Mouse (Mus musculus): ENCODE measurements around the gene 4930404N11Rik. TPM values are rescaled to one million over a fixed set of nuclear protein-coding genes. Genes with fewer than 3 reads are reported as not detected.

The 4930404N11Rik gene
- polyA plus RNA-seq, 1 experiment from 2014 or later, result 16.5 TPM

DNA sequence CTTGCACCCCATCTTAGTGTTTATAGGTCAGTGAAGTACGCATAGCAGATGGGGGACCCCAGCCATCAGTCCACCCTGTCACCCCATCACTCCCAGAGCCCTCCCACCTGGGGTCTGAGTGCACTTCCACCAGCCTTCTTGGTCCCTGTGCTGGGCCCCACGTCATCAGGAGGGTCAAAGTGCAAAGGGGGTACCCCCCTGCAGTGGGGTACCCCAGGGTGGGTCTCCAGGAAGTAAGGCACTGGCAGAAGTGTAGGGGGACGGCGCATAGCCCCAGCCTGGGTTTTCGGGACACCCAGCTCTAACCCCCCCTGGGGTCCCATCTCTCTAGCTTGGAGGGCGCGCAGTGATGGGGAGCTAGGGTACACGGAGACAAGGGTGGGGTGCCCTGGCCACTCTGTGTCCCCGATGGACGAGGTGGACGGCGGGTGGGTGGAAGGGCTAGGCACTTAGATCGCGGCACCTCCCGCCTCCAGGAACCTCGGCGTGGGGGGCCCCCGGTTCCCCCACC lies 34.2 kb upstream of the 4930404N11Rik start:
- H3K27ac ChIP-seq (replicated peaks), result no peak overlapping the region
- TF ChIP-seq EP300 (optimal IDR thresholded peaks at IDR 0.05) (no peak), CTCF (IDR thresholded peaks at IDR 0.05; ENCODE audit: low read depth) (no peak)
- peaks cover 8% of the 10 kb centered on the region for H3K4me1 ChIP-seq (replicated peaks; ENCODE audit: control insufficient read depth, insufficient read depth)
- DNase-seq (ENCODE audit: low spot score), result no peak
- H3K36me3 ChIP-seq (ENCODE audit: control insufficient read depth, insufficient read depth, low read length), result peaks cover 27% of the 10 kb centered on the region
- H3K27me3 ChIP-seq (ENCODE audit: control insufficient read depth, insufficient read depth, low read length), result no peaks in the 10 kb centered on the region
- no peak for ATAC-seq (ENCODE audit: low FRiP score, low TSS enrichment)
- 78% methylated on average over 18 of the region's 18 CpGs for WGBS
- no peak overlapping the region for H3K4me3 ChIP-seq (ENCODE audit: low read depth, low read length)
- H3K9me3 ChIP-seq (ENCODE audit: control insufficient read depth, low read length), result no peaks in the 10 kb centered on the region
- no peak overlapping the region for H3K4me2 ChIP-seq (replicated peaks; ENCODE audit: low read depth)
- H3K9ac ChIP-seq (ENCODE audit: low read length), result no peak overlapping the region

DNA sequence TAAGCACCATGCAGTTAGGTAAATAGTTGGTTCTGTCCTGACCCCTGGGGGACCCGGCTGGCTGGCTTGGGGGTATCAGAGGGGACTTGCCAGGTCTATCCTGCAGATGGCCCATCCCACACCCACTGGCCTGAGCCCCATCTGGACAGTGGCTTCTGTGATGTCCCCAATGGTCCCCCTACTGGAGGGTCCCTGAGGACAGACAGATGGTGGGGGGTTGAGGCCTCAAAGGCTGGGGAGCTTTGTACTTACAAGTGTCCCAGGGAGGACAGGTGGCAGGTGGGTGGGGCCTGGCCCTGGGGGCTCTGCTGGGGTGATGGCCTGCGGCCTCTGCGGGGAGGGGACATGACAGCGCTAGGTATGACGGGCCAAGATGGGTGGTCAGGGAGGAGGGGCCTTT lies 33.7 kb upstream of the 4930404N11Rik start:
- no peaks in the 10 kb centered on the region for H3K9me3 ChIP-seq (ENCODE audit: control insufficient read depth, low read length)
- H3K4me3 ChIP-seq (ENCODE audit: low read depth, low read length), result no peak overlapping the region
- ATAC-seq (ENCODE audit: low FRiP score, low TSS enrichment), result no peak
- no peak for TF ChIP-seq EP300 (optimal IDR thresholded peaks at IDR 0.05)
- no peak for TF ChIP-seq CTCF (IDR thresholded peaks at IDR 0.05; ENCODE audit: low read depth)
- H3K4me2 ChIP-seq (replicated peaks; ENCODE audit: low read depth), result no peak overlapping the region
- WGBS, result 84% methylated on average over 5 of the region's 5 CpGs
- H3K27me3 ChIP-seq (ENCODE audit: control insufficient read depth, insufficient read depth, low read length), result no peaks in the 10 kb centered on the region
- no peak overlapping the region for H3K27ac ChIP-seq (replicated peaks)
- peaks cover 8% of the 10 kb centered on the region for H3K4me1 ChIP-seq (replicated peaks; ENCODE audit: control insufficient read depth, insufficient read depth)
- no peak for DNase-seq (ENCODE audit: low spot score)
- peaks cover 24% of the 10 kb centered on the region; the same call in 1 of the 2 replicates for H3K36me3 ChIP-seq (ENCODE audit: control insufficient read depth, insufficient read depth, low read length)
- H3K9ac ChIP-seq (ENCODE audit: low read length), result no peak overlapping the region

DNA sequence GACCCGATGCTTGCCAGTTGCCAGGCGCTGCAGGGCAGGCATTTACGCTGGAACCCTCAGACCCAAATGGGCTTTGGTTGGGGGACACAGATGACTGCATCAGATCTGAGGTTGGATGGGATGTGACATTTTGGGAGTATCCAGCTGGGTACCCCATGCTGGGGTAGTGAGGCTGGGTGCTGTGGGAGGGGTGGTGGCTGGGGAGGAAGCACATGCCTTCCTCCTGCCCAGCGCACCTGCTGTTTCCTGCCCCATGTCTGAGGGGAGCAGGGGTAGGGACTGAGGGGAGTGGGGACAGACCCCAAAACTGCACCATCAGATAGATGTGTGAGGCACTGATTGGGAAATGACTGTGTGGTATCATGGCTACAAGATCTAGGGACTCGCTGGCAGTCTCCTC lies 31.1 kb upstream of the 4930404N11Rik start:
- Histone ChIP-seq H3K36me3 (ENCODE audit: control insufficient read depth, insufficient read depth, low read length) (peaks cover 19% of the 10 kb centered on the region; the same call in 1 of the 2 replicates), H3K4me2 (replicated peaks; ENCODE audit: low read depth) (no peak overlapping the region), H3K4me1 (replicated peaks; ENCODE audit: control insufficient read depth, insufficient read depth) (peaks cover 3% of the 10 kb centered on the region), H3K27me3 (ENCODE audit: control insufficient read depth, insufficient read depth, low read length) (no peaks in the 10 kb centered on the region), H3K9ac (ENCODE audit: low read length) (no peak overlapping the region), H3K9me3 (ENCODE audit: control insufficient read depth, low read length) (no peaks in the 10 kb centered on the region), H3K27ac (replicated peaks) (no peak overlapping the region), H3K4me3 (ENCODE audit: low read depth, low read length) (no peak overlapping the region)
- ATAC-seq (ENCODE audit: low FRiP score, low TSS enrichment) (no peak), DNase-seq (ENCODE audit: low spot score) (no peak)
- TF ChIP-seq EP300 (optimal IDR thresholded peaks at IDR 0.05), result no peak
- no peak for TF ChIP-seq CTCF (IDR thresholded peaks at IDR 0.05; ENCODE audit: low read depth)
- WGBS, result 81% methylated on average over 5 of the region's 5 CpGs

DNA sequence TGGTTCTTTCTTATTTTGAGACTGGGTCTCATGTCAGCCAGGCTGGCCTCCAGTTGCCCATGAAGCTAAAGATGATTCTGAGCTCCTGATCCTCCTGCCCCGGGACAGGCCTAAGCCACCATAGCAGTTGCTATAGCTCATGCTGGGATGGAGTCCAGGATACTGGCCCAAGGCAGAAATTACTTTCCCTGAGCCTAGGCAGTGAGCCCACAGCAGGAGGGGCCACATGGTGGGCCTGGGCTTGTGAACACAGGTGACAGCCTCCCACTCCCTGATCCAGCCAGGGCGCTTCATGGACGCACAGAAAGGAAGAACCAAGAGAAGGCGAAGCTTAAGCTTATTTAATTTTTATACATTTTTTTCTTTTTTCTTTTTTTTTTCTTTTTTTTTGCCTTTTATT lies 30.2 kb upstream of the 4930404N11Rik start:
- ATAC-seq (ENCODE audit: low FRiP score, low TSS enrichment) (no peak), DNase-seq (ENCODE audit: low spot score) (no peak)
- H3K27ac ChIP-seq (replicated peaks), result no peak overlapping the region
- H3K9ac ChIP-seq (ENCODE audit: low read length), result no peak overlapping the region
- H3K27me3 ChIP-seq (ENCODE audit: control insufficient read depth, insufficient read depth, low read length), result no peaks in the 10 kb centered on the region
- no peak for TF ChIP-seq CTCF (IDR thresholded peaks at IDR 0.05; ENCODE audit: low read depth)
- no peak for TF ChIP-seq EP300 (optimal IDR thresholded peaks at IDR 0.05)
- H3K4me2 ChIP-seq (replicated peaks; ENCODE audit: low read depth), result no peak overlapping the region
- H3K36me3 ChIP-seq (ENCODE audit: control insufficient read depth, insufficient read depth, low read length), result peaks cover 19% of the 10 kb centered on the region; the same call in 1 of the 2 replicates
- peaks cover 3% of the 10 kb centered on the region; the same call in 1 of the 2 replicates for H3K4me1 ChIP-seq (replicated peaks; ENCODE audit: control insufficient read depth, insufficient read depth)
- 88% methylated on average over 4 of the region's 4 CpGs for WGBS
- no peak overlapping the region for H3K4me3 ChIP-seq (ENCODE audit: low read depth, low read length)
- H3K9me3 ChIP-seq (ENCODE audit: control insufficient read depth, low read length), result no peaks in the 10 kb centered on the region

DNA sequence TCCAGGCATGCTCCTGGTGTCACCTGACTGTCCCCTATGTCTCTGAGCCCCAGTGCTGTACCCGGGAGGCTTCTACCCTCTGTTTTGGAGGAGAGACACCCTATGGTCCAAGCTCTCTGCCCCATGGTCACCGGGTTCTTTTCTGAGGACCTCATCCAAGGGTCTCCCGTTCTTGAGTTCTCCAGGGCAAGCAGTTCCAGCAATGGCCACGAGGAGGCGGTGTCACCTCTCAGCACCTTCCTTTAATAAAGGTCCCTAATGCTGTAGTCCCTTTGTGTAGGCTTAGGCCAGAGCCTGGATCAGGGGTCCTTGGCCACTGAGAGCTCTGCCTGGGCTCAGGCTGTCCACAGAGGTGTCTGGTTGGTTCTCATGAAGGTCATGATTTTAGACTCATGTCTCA lies 29.5 kb upstream of the 4930404N11Rik start:
- H3K27me3 ChIP-seq (ENCODE audit: control insufficient read depth, insufficient read depth, low read length), result no peaks in the 10 kb centered on the region
- DNase-seq (ENCODE audit: low spot score), result peak; percentile 78
- H3K36me3 ChIP-seq (ENCODE audit: control insufficient read depth, insufficient read depth, low read length), result peaks cover 14% of the 10 kb centered on the region; the same call in 1 of the 2 replicates
- 18% methylated on average over 5 of the region's 5 CpGs for WGBS
- H3K4me3 ChIP-seq (ENCODE audit: low read depth, low read length), result no peak overlapping the region
- H3K4me1 ChIP-seq (replicated peaks; ENCODE audit: control insufficient read depth, insufficient read depth), result peaks cover 3% of the 10 kb centered on the region; the same call in 1 of the 2 replicates
- TF ChIP-seq EP300 (optimal IDR thresholded peaks at IDR 0.05) (no peak), CTCF (IDR thresholded peaks at IDR 0.05; ENCODE audit: low read depth) (peak; percentile 97)
- H3K27ac ChIP-seq (replicated peaks), result no peak overlapping the region
- H3K4me2 ChIP-seq (replicated peaks; ENCODE audit: low read depth), result no peak overlapping the region
- no peak overlapping the region for H3K9ac ChIP-seq (ENCODE audit: low read length)
- no peak for ATAC-seq (ENCODE audit: low FRiP score, low TSS enrichment)
- no peaks in the 10 kb centered on the region for H3K9me3 ChIP-seq (ENCODE audit: control insufficient read depth, low read length)

DNA sequence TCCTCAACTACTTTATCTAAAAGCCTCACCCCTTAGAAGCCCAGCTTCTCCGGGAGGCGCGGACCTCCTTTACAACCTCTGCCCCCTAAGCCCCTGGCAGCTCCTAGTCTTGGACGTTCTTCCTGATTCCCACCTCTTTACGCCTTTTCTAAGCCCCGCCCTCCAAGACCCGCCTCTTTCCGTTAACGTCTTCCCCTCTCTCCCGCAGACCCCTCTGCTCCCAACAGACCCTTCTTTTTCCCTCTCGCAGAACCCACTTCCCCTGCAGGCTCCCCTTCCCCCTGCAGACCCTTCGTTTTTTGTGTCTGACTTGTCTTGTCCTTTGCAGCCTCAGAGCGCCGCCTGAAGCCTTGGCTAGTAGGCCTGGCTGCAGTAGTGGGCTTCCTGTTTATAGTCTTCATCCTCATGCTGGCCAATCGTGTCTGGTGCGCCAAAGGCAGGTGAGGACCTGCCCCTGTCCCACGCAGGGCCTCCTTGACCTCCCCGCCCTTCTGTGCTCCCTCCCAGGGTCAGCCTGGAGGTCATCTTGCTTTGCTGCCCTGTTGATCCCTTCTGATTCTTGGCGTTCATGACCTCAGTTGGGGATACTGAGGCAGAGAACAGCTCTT lies 27.9 kb upstream of the 4930404N11Rik start:
- 6% methylated on average over 19 of the region's 19 CpGs for WGBS
- Histone ChIP-seq H3K27ac (replicated peaks) (peak overlapping the region; percentile 69), H3K9ac (ENCODE audit: low read length) (peak overlapping the region; percentile 18), H3K9me3 (ENCODE audit: control insufficient read depth, low read length) (no peaks in the 10 kb centered on the region), H3K36me3 (ENCODE audit: control insufficient read depth, insufficient read depth, low read length) (peaks cover 3% of the 10 kb centered on the region; the same call in 1 of the 2 replicates), H3K4me1 (replicated peaks; ENCODE audit: control insufficient read depth, insufficient read depth) (peaks cover 6% of the 10 kb centered on the region; the same call in 1 of the 2 replicates), H3K27me3 (ENCODE audit: control insufficient read depth, insufficient read depth, low read length) (no peaks in the 10 kb centered on the region), H3K4me3 (ENCODE audit: low read depth, low read length) (peak overlapping the region; percentile 30), H3K4me2 (replicated peaks; ENCODE audit: low read depth) (peak overlapping the region; percentile 56)
- DNase-seq (ENCODE audit: low spot score) (no peak), ATAC-seq (ENCODE audit: low FRiP score, low TSS enrichment) (no peak)
- TF ChIP-seq EP300 (optimal IDR thresholded peaks at IDR 0.05) (no peak), CTCF (IDR thresholded peaks at IDR 0.05; ENCODE audit: low read depth) (peak; percentile 4; the same call in 1 of the 2 replicates)
